Mouse (Mus musculus) testis, postnatal 10 days (tissue): ENCODE measurements around the gene Plekhn1.

Experiments used
- DNase-seq: peaks from one replicate; pipeline ENCODE4 v3.0.0; 2021; ENCODE audit warnings: low spot score

Plekhn1 gene

GRCm38 (mm10) chr4:156213134-156213533 lies 21.5 kb downstream of the Plekhn1 start:
- DNase-seq: no peak

GRCm38 (mm10) chr4:156209963-156210635 lies 24.6 kb downstream of the Plekhn1 start:
- DNase-seq: no peak

GRCm38 (mm10) chr4:156208872-156209271 lies 25.8 kb downstream of the Plekhn1 start:
- no peak for DNase-seq

- DNase-seq: no peak
These were observed 31.1 kb downstream of the Plekhn1 start for GRCm38 (mm10) chr4:156203413-156204131.

GRCm38 (mm10) chr4:156203001-156203412 lies 31.6 kb downstream of the Plekhn1 start, which contains the start of gene AW011738:
TSS of gene AW011738 (plus strand) at chr4:156203304.
- peak; percentile 72 for DNase-seq

GRCm38 (mm10) chr4:156202462-156202893 lies 32.2 kb downstream of the Plekhn1 start:
- no peak for DNase-seq

GRCm38 (mm10) chr4:156200623-156201475 lies 33.8 kb downstream of the Plekhn1 start, which contains the start of gene Isg15:
TSS of gene Isg15 (minus strand) at chr4:156200818.
- no peak for DNase-seq

- DNase-seq: peak; percentile 93
These were observed 36.8 kb downstream of the Plekhn1 start for GRCm38 (mm10) chr4:156197829-156198205.

GRCm38 (mm10) chr4:156197131-156197828 lies 37.4 kb downstream of the Plekhn1 start, which contains the start of gene Agrn:
TSS of gene Agrn (minus strand) at chr4:156197488.
- peak; percentile 82 for DNase-seq

- peak; percentile 76 for DNase-seq
These were observed 38.5 kb downstream of the Plekhn1 start for GRCm38 (mm10) chr4:156195927-156196870.

GRCm38 (mm10) chr4:156194346-156194745 lies 40.3 kb downstream of the Plekhn1 start:
- DNase-seq: no peak

- no peak for DNase-seq
These were observed 40.8 kb downstream of the Plekhn1 start for GRCm38 (mm10) chr4:156193906-156194305.

- DNase-seq: no peak
These were observed 41.5 kb downstream of the Plekhn1 start for GRCm38 (mm10) chr4:156193200-156193590.

GRCm38 (mm10) chr4:156192421-156193199 lies 42.0 kb downstream of the Plekhn1 start:
- DNase-seq: no peak

- DNase-seq: no peak
These were observed 45.8 kb downstream of the Plekhn1 start for GRCm38 (mm10) chr4:156188811-156189323.

GRCm38 (mm10) chr4:156188162-156188810 lies 46.4 kb downstream of the Plekhn1 start:
- no peak for DNase-seq

GRCm38 (mm10) chr4:156185950-156186850 lies 48.5 kb downstream of the Plekhn1 start:
- no peak for DNase-seq

GRCm38 (mm10) chr4:156185456-156185949 lies 49.2 kb downstream of the Plekhn1 start:
- DNase-seq: no peak
